Mouse (Mus musculus): ENCODE results near the gene Calml4. TPM values are rescaled to one million over a fixed set of nuclear protein-coding genes. Genes with fewer than 3 reads are reported as not detected.

The Calml4 gene
- total and polyA plus RNA-seq, 2 experiments from 2014 or later = 1.8 TPM; not detected in 1

GRCm38 (mm10) chr9:62913390-62914069 lies 55.6 kb downstream of the Calml4 start:
- Histone ChIP-seq H3K9ac (replicated peaks; ENCODE audit: low read depth, low read length) (no peak overlapping the region), H3K4me1 (ENCODE audit: control insufficient read depth, insufficient read depth) (no peaks in the 10 kb centered on the region), H3K9me3 (replicated peaks; ENCODE audit: control insufficient read depth, low read length) (peaks cover 12% of the 10 kb centered on the region; the same call in 1 of the 2 replicates), H3K4me3 (ENCODE audit: low read depth, low read length) (no peak overlapping the region), H3K4me2 (ENCODE audit: low read depth, low read length) (no peak overlapping the region), H3K27ac (ENCODE audit: low read depth) (no peak overlapping the region), H3K27me3 (ENCODE audit: control insufficient read depth, insufficient read depth, low read length) (no peaks in the 10 kb centered on the region), H3K36me3 (replicated peaks; ENCODE audit: control insufficient read depth, insufficient read depth, low read length) (peaks cover 65% of the 10 kb centered on the region)
- DNase-seq (ENCODE audit: low spot score) (no peak), ATAC-seq (ENCODE audit: insufficient read depth, low read depth) (no peak)
- TF ChIP-seq EP300 (IDR thresholded peaks at IDR 0.05; ENCODE audit: low read depth) (no peak), CTCF (IDR thresholded peaks at IDR 0.05; ENCODE audit: low read depth) (no peak)
- 81% methylated on average over 5 of the region's 5 CpGs for WGBS

DNA sequence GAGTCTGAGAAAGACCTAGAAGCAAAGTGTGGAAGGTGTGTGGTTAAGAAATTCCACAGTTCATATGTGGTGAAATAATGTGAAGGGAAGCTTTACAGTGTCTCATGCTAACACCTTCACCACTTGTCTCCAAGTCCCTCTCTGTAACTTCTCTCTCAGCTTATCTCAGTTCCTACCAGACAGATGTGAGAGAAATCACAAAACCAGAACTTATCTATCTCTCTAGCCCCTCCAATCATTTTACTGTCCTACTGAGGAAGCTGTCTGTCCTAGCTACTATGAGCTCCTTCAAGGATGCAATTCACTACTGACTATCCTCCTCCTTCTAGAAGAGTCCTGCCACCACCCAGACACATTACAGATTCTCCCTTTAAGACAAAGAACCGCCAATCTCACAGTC lies 59.2 kb downstream of the Calml4 start:
- H3K4me3 ChIP-seq (ENCODE audit: low read depth, low read length) = no peak overlapping the region
- no peak overlapping the region for H3K4me2 ChIP-seq (ENCODE audit: low read depth, low read length)
- peaks cover 12% of the 10 kb centered on the region; the same call in 1 of the 2 replicates for H3K9me3 ChIP-seq (replicated peaks; ENCODE audit: control insufficient read depth, low read length)
- DNase-seq (ENCODE audit: low spot score) (no peak), ATAC-seq (ENCODE audit: insufficient read depth, low read depth) (no peak)
- H3K27me3 ChIP-seq (ENCODE audit: control insufficient read depth, insufficient read depth, low read length) = no peaks in the 10 kb centered on the region
- TF ChIP-seq CTCF (IDR thresholded peaks at IDR 0.05; ENCODE audit: low read depth) = no peak
- no peak for TF ChIP-seq EP300 (IDR thresholded peaks at IDR 0.05; ENCODE audit: low read depth)
- no peak overlapping the region for H3K27ac ChIP-seq (ENCODE audit: low read depth)
- no peaks in the 10 kb centered on the region for H3K4me1 ChIP-seq (ENCODE audit: control insufficient read depth, insufficient read depth)
- H3K36me3 ChIP-seq (replicated peaks; ENCODE audit: control insufficient read depth, insufficient read depth, low read length) = peaks cover 48% of the 10 kb centered on the region
- WGBS = 89% methylated on average over 1 of the region's 1 CpGs
- no peak overlapping the region for H3K9ac ChIP-seq (replicated peaks; ENCODE audit: low read depth, low read length)

DNA sequence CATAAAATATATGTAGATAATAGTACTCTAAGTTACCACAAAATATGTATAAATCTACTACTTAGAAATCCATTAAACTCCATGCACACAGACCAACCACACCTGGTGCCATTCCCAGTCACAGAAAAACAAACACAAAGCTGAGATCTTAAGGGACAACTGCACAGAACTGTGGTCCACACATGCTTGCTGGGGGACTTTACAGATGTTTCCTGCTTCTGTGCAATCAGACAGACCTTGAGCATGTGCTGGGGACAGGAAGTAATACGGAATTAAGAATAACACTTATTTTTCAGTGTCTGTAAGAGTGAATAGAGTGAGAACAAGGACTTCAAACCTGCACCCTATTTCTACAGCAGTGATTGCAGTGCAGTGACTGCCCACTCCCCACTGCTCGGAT lies 63.0 kb downstream of the Calml4 start:
- DNase-seq (ENCODE audit: low spot score) (no peak), ATAC-seq (ENCODE audit: insufficient read depth, low read depth) (no peak)
- H3K27me3 ChIP-seq (ENCODE audit: control insufficient read depth, insufficient read depth, low read length) = no peaks in the 10 kb centered on the region
- no peak overlapping the region for H3K4me2 ChIP-seq (ENCODE audit: low read depth, low read length)
- peaks cover 6% of the 10 kb centered on the region; the same call in 1 of the 2 replicates for H3K9me3 ChIP-seq (replicated peaks; ENCODE audit: control insufficient read depth, low read length)
- TF ChIP-seq EP300 (IDR thresholded peaks at IDR 0.05; ENCODE audit: low read depth) (no peak), CTCF (IDR thresholded peaks at IDR 0.05; ENCODE audit: low read depth) (no peak)
- H3K36me3 ChIP-seq (replicated peaks; ENCODE audit: control insufficient read depth, insufficient read depth, low read length) = peaks cover 36% of the 10 kb centered on the region
- WGBS = 61% methylated on average over 2 of the region's 2 CpGs
- no peak overlapping the region for H3K4me3 ChIP-seq (ENCODE audit: low read depth, low read length)
- no peak overlapping the region for H3K9ac ChIP-seq (replicated peaks; ENCODE audit: low read depth, low read length)
- no peak overlapping the region for H3K27ac ChIP-seq (ENCODE audit: low read depth)
- H3K4me1 ChIP-seq (ENCODE audit: control insufficient read depth, insufficient read depth) = 0 out of 2 replicates have a peak, but pooled peaks cover 4% of the 10 kb centered on the region

GRCm38 (mm10) chr9:62924886-62925610 lies 67.2 kb downstream of the Calml4 start:
- Histone ChIP-seq H3K4me2 (ENCODE audit: low read depth, low read length) (no peak overlapping the region), H3K4me1 (ENCODE audit: control insufficient read depth, insufficient read depth) (0 out of 2 replicates have a peak, but pooled peaks cover 4% of the 10 kb centered on the region), H3K27me3 (ENCODE audit: control insufficient read depth, insufficient read depth, low read length) (no peaks in the 10 kb centered on the region), H3K9me3 (replicated peaks; ENCODE audit: control insufficient read depth, low read length) (no peaks in the 10 kb centered on the region), H3K27ac (ENCODE audit: low read depth) (no peak overlapping the region), H3K36me3 (replicated peaks; ENCODE audit: control insufficient read depth, insufficient read depth, low read length) (peaks cover 15% of the 10 kb centered on the region), H3K9ac (replicated peaks; ENCODE audit: low read depth, low read length) (no peak overlapping the region), H3K4me3 (ENCODE audit: low read depth, low read length) (no peak overlapping the region)
- WGBS = 75% methylated on average over 2 of the region's 2 CpGs
- ATAC-seq (ENCODE audit: insufficient read depth, low read depth) = no peak
- DNase-seq (ENCODE audit: low spot score) = no peak
- no peak for TF ChIP-seq CTCF (IDR thresholded peaks at IDR 0.05; ENCODE audit: low read depth)
- TF ChIP-seq EP300 (IDR thresholded peaks at IDR 0.05; ENCODE audit: low read depth) = no peak

Other genes starting within 250 kb of the Calml4 start
- gene Itga11, start 180.3 kb upstream of the Calml4 start, total RNA-seq (2014; rRNA removed; ENCODE audit: low replicate concordance) = 0.43 and 0.65 TPM in 2 replicates
- 0.07 and 0.11 TPM in 2 replicates for gene Itga11, start 180.3 kb upstream of the Calml4 start, polyA plus RNA-seq (2015; fragmentation: Nextera tagmentation; extraction: Ambion mirVana)
- 28.9 and 39.4 TPM in 2 replicates for gene Fem1b, start 46.1 kb upstream of the Calml4 start, total RNA-seq (2014; rRNA removed; ENCODE audit: low replicate concordance)
- gene Fem1b, start 46.1 kb upstream of the Calml4 start, polyA plus RNA-seq (2015; fragmentation: Nextera tagmentation; extraction: Ambion mirVana) = 5.8 and 6.8 TPM in 2 replicates
- gene Cln6, start 19.3 kb upstream of the Calml4 start, total RNA-seq (2014; rRNA removed; ENCODE audit: low replicate concordance) = 38.3 and 43.0 TPM in 2 replicates
- 12.3 and 12.6 TPM in 2 replicates for gene Cln6, start 19.3 kb upstream of the Calml4 start, polyA plus RNA-seq (2015; fragmentation: Nextera tagmentation; extraction: Ambion mirVana)
- gene Pias1, start 129.8 kb downstream of the Calml4 start, total RNA-seq (2014; rRNA removed; ENCODE audit: low replicate concordance) = 13.2 and 20.5 TPM in 2 replicates
- gene Pias1, start 129.8 kb downstream of the Calml4 start, polyA plus RNA-seq (2015; fragmentation: Nextera tagmentation; extraction: Ambion mirVana) = 25.1 and 26.5 TPM in 2 replicates